Mouse (Mus musculus): ENCODE data around the gene Adad1.

Gene Adad1

DNA sequence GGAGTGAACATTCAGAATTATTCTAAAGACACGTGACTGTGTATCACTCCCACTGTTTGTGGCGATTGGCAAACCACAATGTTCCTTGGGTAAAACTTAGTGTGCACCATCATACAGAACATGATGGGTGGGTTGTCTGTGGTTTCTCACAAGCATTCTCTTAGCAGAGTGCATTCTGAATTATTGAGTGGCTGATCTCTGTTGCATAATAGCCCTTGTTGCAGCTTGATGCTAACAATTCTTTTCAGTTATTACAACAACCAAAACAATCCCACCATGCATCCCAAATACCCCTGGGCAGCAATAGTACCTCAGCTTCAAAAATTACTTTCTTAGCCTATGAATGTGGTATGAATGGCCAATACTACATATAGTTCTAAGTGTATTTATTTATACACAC is 106.0 kb downstream of the Adad1 start:
- DNase-seq (ENCODE audit: low spot score) = no peak
